In genomic region chr2:5713325-5714210, GRCm38 (mm10) we compare ENCODE assay signal across 8 mouse cellular contexts. TPM values are rescaled to one million over a fixed set of nuclear protein-coding genes. Genes with fewer than 3 reads are reported as not detected.
DNase-seq lines count a peak whose midpoint lies in the region; ATAC-seq and TF ChIP-seq lines count a peak whose summit lies in the region.

No protein-coding gene starts in this region.

- WGBS in forebrain, postnatal 0 days = 2% methylated on average over 45 of the region's 49 CpGs
- under 1% methylated on average over 49 of the region's 49 CpGs for WGBS in hindbrain, embryonic 13.5 days

- 0 out of 4 replicates have a peak, but pooled peaks of 1 of the 2 experiments have one; percentile 5 for TF ChIP-seq EP300 in MEL (IDR thresholded peaks at IDR 0.05; ENCODE audit: low read depth in 1 of 2, low read length in 2 of 2)

- peak overlapping the region; percentile 54 for H3K27ac ChIP-seq in MEL (ENCODE audit: control insufficient read depth, low read depth, low read length)
- H3K27ac ChIP-seq in forebrain, postnatal 0 days (ENCODE audit: low read depth, low read length) = peak overlapping the region; percentile 88
- peak overlapping the region; percentile 76 for H3K27ac ChIP-seq in hindbrain, embryonic 13.5 days

- peak in 1 of 2 experiments; percentile 43; a peak in 1 of 4 replicates for TF ChIP-seq POLR2A in MEL (IDR thresholded peaks at IDR 0.05; ENCODE audit: control insufficient read depth in 1 of 2, insufficient read depth in 1 of 2, low read depth in 1 of 2, low read length in 2 of 2, poor library complexity in 1 of 2)

- peak overlapping the region; percentile 75 to 98 for H3K4me3 ChIP-seq in MEL (ENCODE audit: control insufficient read depth in 1 of 2, insufficient read depth in 1 of 2, low read depth in 2 of 2, low read length in 2 of 2)
- peak overlapping the region; percentile 82 for H3K4me3 ChIP-seq in forebrain, postnatal 0 days (ENCODE audit: low read depth, low read length)
- H3K4me3 ChIP-seq in hindbrain, embryonic 13.5 days = peak overlapping the region; percentile 72

- TF ChIP-seq RAD21 in MEL (IDR thresholded peaks at IDR 0.05; ENCODE audit: low read depth, low read length) = no peak; the same call in 1 of the 2 replicates

- peak overlapping the region; percentile 91 for H3K4me2 ChIP-seq in forebrain, postnatal 0 days (ENCODE audit: low read depth)
- H3K4me2 ChIP-seq in hindbrain, embryonic 13.5 days = peak overlapping the region; percentile 97

- H3K36me3 ChIP-seq in MEL (ENCODE audit: control insufficient read depth in 1 of 2, insufficient read depth in 2 of 2, low read length in 2 of 2) = peaks cover 0 to 4% of the 10 kb centered on the region in 2 experiments; a peak in 2 of 4 replicates
- H3K36me3 ChIP-seq in forebrain, postnatal 0 days (ENCODE audit: insufficient read depth) = no peaks in the 10 kb centered on the region
- no peaks in the 10 kb centered on the region for H3K36me3 ChIP-seq in hindbrain, embryonic 13.5 days

- DNase-seq in MEL (ENCODE audit: low read depth, low spot score) = peak; percentile 90
- peak; percentile 42 for DNase-seq in cerebellum, adult 11 months
- peak; percentile 62 for DNase-seq in forebrain, postnatal 0 days
- peak; percentile 56 to 57 for DNase-seq in left cerebral cortex, postnatal 14 days (ENCODE audit: low spot score in 2 of 2)
- DNase-seq in right cerebral cortex, postnatal 25 days = peak; percentile 65
- no peak for DNase-seq in urinary bladder, postnatal 10 days (ENCODE audit: low spot score)

- peaks cover 11% of the 10 kb centered on the region for H3K79me2 ChIP-seq in MEL (ENCODE audit: control insufficient read depth, insufficient read depth, low read length, poor library complexity)

- peak; percentile 16 for ATAC-seq in forebrain, postnatal 0 days
- peak; percentile 44 for ATAC-seq in hindbrain, embryonic 13.5 days (ENCODE audit: low FRiP score)
- peak; percentile 62 for ATAC-seq in megakaryocyte, adult 5-6 weeks (ENCODE audit: poor library complexity, severe bottlenecking)

- H3K27me3 ChIP-seq in MEL (ENCODE audit: control insufficient read depth in 1 of 2, insufficient read depth in 2 of 2, low read length in 2 of 2) = no peaks in the 10 kb centered on the region
- H3K27me3 ChIP-seq in forebrain, postnatal 0 days (ENCODE audit: insufficient read depth, low read length) = no peaks in the 10 kb centered on the region
- H3K27me3 ChIP-seq in hindbrain, embryonic 13.5 days = peaks cover 19% of the 10 kb centered on the region

- peaks cover 0 to 13% of the 10 kb centered on the region in 2 experiments; a peak in 2 of 4 replicates for H3K4me1 ChIP-seq in MEL (ENCODE audit: control insufficient read depth in 1 of 2, insufficient read depth in 2 of 2, low read length in 2 of 2)
- no peaks in the 10 kb centered on the region for H3K4me1 ChIP-seq in forebrain, postnatal 0 days (ENCODE audit: insufficient read depth)
- peaks cover 21% of the 10 kb centered on the region for H3K4me1 ChIP-seq in hindbrain, embryonic 13.5 days (replicated peaks)

- intact Hi-C loops in left cerebral cortex, postnatal 14 days (cut with DNase I) = loop anchor here (2.0 to 10.0 kb wide), 2 partner anchors 57 to 259 kb away; no protein-coding TSS in a partner anchor

- TF ChIP-seq CTCF in MEL (IDR thresholded peaks at IDR 0.05 in 2 of 3, conservative IDR thresholded peaks at IDR 0.05 in 1 of 3; ENCODE audit: control insufficient read depth in 1 of 3, insufficient read depth in 1 of 3, low read depth in 2 of 3, low read length in 3 of 3, poor library complexity in 1 of 3, severe bottlenecking in 1 of 3) = no peak
- no peak for TF ChIP-seq CTCF in forebrain, postnatal 0 days (IDR thresholded peaks at IDR 0.05; ENCODE audit: low read depth)

- peak overlapping the region; percentile 68 for H3K9ac ChIP-seq in MEL (ENCODE audit: control insufficient read depth, low read depth, low read length, poor library complexity, severe bottlenecking)
- H3K9ac ChIP-seq in forebrain, postnatal 0 days = peak overlapping the region; percentile 68
- H3K9ac ChIP-seq in hindbrain, embryonic 13.5 days = peak overlapping the region; percentile 80

- H3K9me3 ChIP-seq in MEL (replicated peaks; ENCODE audit: insufficient read depth, low read length) = no peaks in the 10 kb centered on the region
- H3K9me3 ChIP-seq in forebrain, postnatal 0 days (ENCODE audit: low read length) = no peaks in the 10 kb centered on the region
- peaks cover 7% of the 10 kb centered on the region; the same call in 1 of the 2 replicates for H3K9me3 ChIP-seq in hindbrain, embryonic 13.5 days

TF ChIP-seq in MEL, 35 proteins besides CTCF, POLR2A, EP300 and RAD21:
- TF ChIP-seq ETS1 (IDR thresholded peaks at IDR 0.05; ENCODE audit: low read depth, low read length) = peak; percentile 94
- TF ChIP-seq TCF12 (IDR thresholded peaks at IDR 0.05; ENCODE audit: low read depth, low read length) = no peak; the same call in 1 of the 2 replicates
- no peak for TF ChIP-seq ZKSCAN1 (IDR thresholded peaks at IDR 0.05; ENCODE audit: low read depth, low read length)
- no peak for TF ChIP-seq KAT2A (conservative IDR thresholded peaks at IDR 0.05; ENCODE audit: low read depth, low read length)
- peak; percentile 48 for TF ChIP-seq TBP (IDR thresholded peaks at IDR 0.05; ENCODE audit: low read depth, low read length)
- TF ChIP-seq POLR2AphosphoS5 (IDR thresholded peaks at IDR 0.05; ENCODE audit: borderline replicate concordance, low read depth, low read length) = no peak
- no peak for TF ChIP-seq MYB (IDR thresholded peaks at IDR 0.05; ENCODE audit: low read depth, low read length)
- TF ChIP-seq GATA1 (IDR thresholded peaks at IDR 0.05; ENCODE audit: low read depth, low read length) = no peak
- TF ChIP-seq NRF1 (IDR thresholded peaks at IDR 0.05; ENCODE audit: insufficient read depth, low read depth, low read length, poor library complexity, severe bottlenecking) = peak; percentile 72
- no peak for TF ChIP-seq ZNF384 (IDR thresholded peaks at IDR 0.05; ENCODE audit: low read depth, low read length)
- peak; percentile 51; the same call in 1 of the 2 replicates for TF ChIP-seq USF1 (IDR thresholded peaks at IDR 0.05; ENCODE audit: low read depth, low read length)
- no peak for TF ChIP-seq JUND (IDR thresholded peaks at IDR 0.05; ENCODE audit: low read depth, low read length)
- peak; percentile 97 for TF ChIP-seq MYC (IDR thresholded peaks at IDR 0.05; ENCODE audit: low read depth, low read length)
- no peak for TF ChIP-seq MAFK (IDR thresholded peaks at IDR 0.05; ENCODE audit: borderline replicate concordance, low read depth, low read length)
- TF ChIP-seq E2F4 (IDR thresholded peaks at IDR 0.05; ENCODE audit: borderline replicate concordance, low read depth, low read length) = no peak
- TF ChIP-seq TAL1 (IDR thresholded peaks at IDR 0.05; ENCODE audit: low read length) = no peak; the same call in 1 of the 2 replicates
- no peak for TF ChIP-seq MEF2A (IDR thresholded peaks at IDR 0.05; ENCODE audit: extremely low read depth, insufficient replicate concordance, low read depth, low read length, poor library complexity, severe bottlenecking)
- no peak for TF ChIP-seq ZMIZ1 (IDR thresholded peaks at IDR 0.05; ENCODE audit: low read depth, low read length)
- TF ChIP-seq POLR2AphosphoS2 (IDR thresholded peaks at IDR 0.05; ENCODE audit: low read length) = no peak
- no peak for TF ChIP-seq MAZ (IDR thresholded peaks at IDR 0.05; ENCODE audit: low read depth, low read length)
- TF ChIP-seq GABPA (IDR thresholded peaks at IDR 0.05; ENCODE audit: low read depth, low read length) = no peak
- TF ChIP-seq UBTF (IDR thresholded peaks at IDR 0.05; ENCODE audit: borderline replicate concordance, insufficient read depth, low read depth, low read length) = no peak
- TF ChIP-seq NELFE (IDR thresholded peaks at IDR 0.05; ENCODE audit: low read depth, low read length) = peak; percentile 9; the same call in 1 of the 2 replicates
- no peak; the same call in 1 of the 2 replicates for TF ChIP-seq BHLHE40 (IDR thresholded peaks at IDR 0.05; ENCODE audit: borderline replicate concordance, low read depth, low read length)
- TF ChIP-seq ZC3H11A (IDR thresholded peaks at IDR 0.05; ENCODE audit: low read depth, low read length) = no peak
- TF ChIP-seq ELF1 (IDR thresholded peaks at IDR 0.05; ENCODE audit: low read depth, low read length) = no peak
- TF ChIP-seq RCOR1 (IDR thresholded peaks at IDR 0.05; ENCODE audit: low read depth, low read length) = no peak
- TF ChIP-seq MAX (IDR thresholded peaks at IDR 0.05; ENCODE audit: low read length) = peak; percentile 97
- TF ChIP-seq SIN3A (IDR thresholded peaks at IDR 0.05; ENCODE audit: low read length) = peak; percentile 97
- TF ChIP-seq MXI1 (IDR thresholded peaks at IDR 0.05; ENCODE audit: low read depth, low read length) = peak; percentile 99
- TF ChIP-seq USF2 (IDR thresholded peaks at IDR 0.05; ENCODE audit: borderline replicate concordance in 1 of 2, insufficient read depth in 1 of 2, low read depth in 1 of 2, low read length in 2 of 2) = no peak
- no peak for TF ChIP-seq CHD1 (IDR thresholded peaks at IDR 0.05; ENCODE audit: low read depth, low read length)
- no peak for TF ChIP-seq HCFC1 (IDR thresholded peaks at IDR 0.05; ENCODE audit: low read depth, low read length)
- no peak for TF ChIP-seq CHD2 (IDR thresholded peaks at IDR 0.05; ENCODE audit: low read length)
- no peak for TF ChIP-seq SMC3 (IDR thresholded peaks at IDR 0.05; ENCODE audit: low read depth, low read length)

RNA-seq across cellular contexts. Expression of gene Camk1d, which starts 0.7 kb away (rescaled TPM):
- 2.9 and 3.7 TPM in 2 replicates for total RNA-seq in MEL (2012; rRNA removed)
- 1 to 10 TPM in 1 of 2 experiments, not detected in 1; 4.4 TPM for polyA plus RNA-seq in MEL (2012; ENCODE audit: insufficient read depth in 1 of 2, insufficient read length in 2 of 2, low read depth in 1 of 2, low replicate concordance in 2 of 2, missing spikeins in 1 of 2)
- 22.5 and 29.0 TPM in 2 replicates for total RNA-seq in forebrain, postnatal 0 days (2014; rRNA removed)
- 7.4 and 10.5 TPM in 2 replicates for polyA plus RNA-seq in forebrain, postnatal 0 days (2015; fragmentation: Nextera tagmentation; extraction: Ambion mirVana)
- polyA plus RNA-seq in hindbrain, embryonic 13.5 days (2015; fragmentation: Nextera tagmentation; extraction: Ambion mirVana) = 3.5 and 3.6 TPM in 2 replicates
- total RNA-seq in left cerebral cortex, postnatal 14 days (2021) = 100 to 1,000 TPM in 1 of 2 experiments, 10 to 100 TPM in 1; 97.7 to 107 TPM
- 56.3 and 62.1 TPM in 2 replicates for total RNA-seq in megakaryocyte, adult 5-6 weeks (2015)
- 31.3 and 45.6 TPM in 2 replicates for total RNA-seq in megakaryocyte, adult 5-6 weeks (2017)
